Mouse (Mus musculus) hindlimb bud, embryonic 11.5 days (tissue): Measurements from ENCODE around the gene Tmtc1.

ENCODE experiments used
- DNase-seq: peaks from one replicate; pipeline ENCODE4 v3.0.0-alpha.2; 2012; ENCODE audit warnings: low read depth, low spot score; ENCODE audit errors: extremely low spot score

The Tmtc1 gene

GRCm38 (mm10) chr6:148318736-148319135 is 125.5 kb downstream of the Tmtc1 start:
- no peak for DNase-seq

- no peak for DNase-seq
Measured at GRCm38 (mm10) chr6:148315571-148316080, 128.6 kb downstream of the Tmtc1 start.

DNA sequence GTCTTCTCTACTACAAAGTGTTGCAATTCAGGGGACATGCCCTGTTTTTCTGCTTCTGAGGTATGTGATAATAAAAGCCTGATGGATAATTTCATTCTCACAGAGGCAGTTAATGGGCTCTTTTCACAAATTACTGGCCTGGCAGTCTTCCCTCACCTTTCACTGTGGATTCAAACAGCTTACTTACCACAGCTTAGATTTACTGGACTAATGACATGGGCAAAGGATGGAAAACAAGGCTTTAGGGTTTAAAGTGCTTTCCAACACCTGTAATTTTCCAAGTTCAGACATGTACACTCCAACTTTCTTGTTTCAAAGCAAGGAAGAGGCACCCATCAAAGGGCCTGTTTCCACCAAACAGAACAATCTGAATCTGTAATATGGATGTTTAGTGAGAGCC is 129.1 kb downstream of the Tmtc1 start:
- DNase-seq, result no peak

GRCm38 (mm10) chr6:148310981-148311380 is 133.2 kb downstream of the Tmtc1 start:
- DNase-seq, result no peak

DNA sequence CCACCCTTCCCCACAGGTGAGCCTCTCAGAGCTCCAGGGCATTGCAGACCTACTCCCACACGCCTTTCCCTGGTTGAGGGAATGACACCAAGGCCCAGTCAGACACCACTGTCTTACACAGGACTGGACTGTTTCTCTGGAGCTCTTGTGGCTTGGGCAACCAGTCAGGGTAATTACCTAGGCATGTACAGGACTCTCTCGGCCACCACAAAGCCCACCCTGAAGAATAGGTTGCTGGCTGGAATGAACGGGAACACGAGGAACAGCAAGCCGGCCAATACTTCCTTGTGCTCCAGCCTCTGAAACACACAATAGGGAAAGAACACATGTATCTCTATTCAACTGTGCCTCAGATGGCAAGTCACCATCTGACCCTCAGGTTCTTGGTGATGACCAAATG is 138.4 kb downstream of the Tmtc1 start:
- DNase-seq, result no peak

DNA sequence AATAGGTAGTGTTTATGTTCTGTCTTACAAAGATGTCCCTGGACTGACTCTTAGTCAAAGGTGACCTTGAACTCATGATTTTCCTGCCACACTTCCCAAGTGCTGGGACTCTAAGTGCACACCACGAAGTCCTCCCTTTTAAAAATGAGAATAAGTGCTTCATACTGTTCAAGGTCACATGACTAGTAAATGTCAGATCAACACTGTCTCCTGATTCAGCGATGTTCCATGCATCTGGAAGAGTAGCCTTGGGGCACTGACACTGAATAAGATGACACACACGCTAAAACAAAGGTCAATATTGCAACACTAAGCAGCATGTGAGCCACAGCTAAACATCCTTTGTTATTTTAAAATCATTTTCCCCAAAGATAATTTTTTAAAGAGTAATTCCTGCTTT is 139.0 kb downstream of the Tmtc1 start:
- DNase-seq, result no peak

- DNase-seq, result no peak
Measured at GRCm38 (mm10) chr6:148302261-148302660, 141.9 kb downstream of the Tmtc1 start.

GRCm38 (mm10) chr6:148297086-148297485 is 147.1 kb downstream of the Tmtc1 start:
- no peak for DNase-seq

GRCm38 (mm10) chr6:148296418-148296817 is 147.8 kb downstream of the Tmtc1 start:
- no peak for DNase-seq

GRCm38 (mm10) chr6:148294506-148294905 is 149.7 kb downstream of the Tmtc1 start:
- no peak for DNase-seq

DNA sequence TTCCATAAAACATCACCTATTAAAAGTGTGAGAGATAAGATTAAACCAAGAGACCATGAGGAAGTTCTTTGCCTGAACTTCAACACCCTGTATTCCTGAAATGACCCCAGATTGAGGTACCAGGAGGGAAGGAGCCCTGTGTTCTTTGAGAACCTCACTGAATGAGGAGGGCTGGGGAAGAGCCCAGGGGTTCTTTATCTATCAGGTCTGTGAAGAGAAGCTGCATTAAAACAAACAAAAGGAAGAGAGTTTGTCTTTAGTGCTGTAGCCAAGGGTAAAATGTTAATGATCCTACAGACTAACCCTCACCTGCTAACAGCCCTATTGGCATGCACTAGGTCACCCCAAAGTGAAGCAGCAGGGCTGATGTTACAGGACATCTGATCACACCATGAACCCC is 153.3 kb downstream of the Tmtc1 start:
- DNase-seq, result no peak

DNA sequence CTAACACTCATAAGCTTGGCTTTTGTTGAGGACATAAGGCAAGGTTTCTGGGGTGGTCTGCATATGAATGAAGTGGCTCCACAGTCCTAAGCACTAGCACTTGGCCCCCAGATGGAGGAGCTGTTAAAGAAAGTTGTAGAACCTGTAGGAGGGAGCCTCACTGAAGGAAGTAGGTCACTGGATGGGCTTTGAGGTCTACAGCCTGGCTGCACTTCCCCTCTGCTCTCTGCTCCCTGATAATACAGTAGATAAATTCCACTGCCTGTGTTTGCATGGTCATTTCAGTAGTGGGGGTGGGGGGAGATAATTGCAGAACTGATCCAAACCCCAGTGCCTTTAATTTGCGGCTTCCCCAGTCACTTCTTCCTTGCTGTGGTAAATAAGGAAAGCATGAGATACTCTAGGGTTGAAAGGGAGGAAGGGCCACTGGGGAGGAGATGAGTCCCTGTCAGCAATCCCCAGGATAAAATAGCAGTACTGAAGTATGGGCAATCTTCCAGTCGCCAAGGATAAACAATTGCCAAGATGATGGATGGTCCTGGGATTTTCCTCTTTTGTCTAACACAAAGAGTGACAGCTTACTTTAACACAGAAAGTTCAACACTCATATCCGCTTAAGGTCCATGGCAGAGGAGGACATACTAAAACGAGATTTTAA is 160.8 kb downstream of the Tmtc1 start:
- DNase-seq, result no peak

DNA sequence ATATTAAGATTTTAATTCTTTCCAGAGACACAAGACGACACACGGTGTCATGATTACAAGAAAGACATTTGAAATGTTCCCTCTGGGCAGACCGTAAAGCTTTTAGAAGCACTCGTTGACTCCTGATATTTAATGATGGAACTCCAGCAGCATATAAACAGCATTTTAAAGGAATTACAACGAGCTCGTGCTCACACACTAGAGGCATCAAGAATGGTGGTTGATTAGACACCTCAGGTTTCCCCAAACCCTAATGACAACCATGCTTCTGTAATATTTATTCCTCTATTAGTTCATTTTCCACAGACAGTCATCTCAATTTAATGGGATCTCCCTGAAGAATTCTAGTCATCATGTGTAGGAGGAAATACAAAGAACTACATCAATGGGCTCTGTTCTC is 164.9 kb downstream of the Tmtc1 start:
- no peak for DNase-seq

DNA sequence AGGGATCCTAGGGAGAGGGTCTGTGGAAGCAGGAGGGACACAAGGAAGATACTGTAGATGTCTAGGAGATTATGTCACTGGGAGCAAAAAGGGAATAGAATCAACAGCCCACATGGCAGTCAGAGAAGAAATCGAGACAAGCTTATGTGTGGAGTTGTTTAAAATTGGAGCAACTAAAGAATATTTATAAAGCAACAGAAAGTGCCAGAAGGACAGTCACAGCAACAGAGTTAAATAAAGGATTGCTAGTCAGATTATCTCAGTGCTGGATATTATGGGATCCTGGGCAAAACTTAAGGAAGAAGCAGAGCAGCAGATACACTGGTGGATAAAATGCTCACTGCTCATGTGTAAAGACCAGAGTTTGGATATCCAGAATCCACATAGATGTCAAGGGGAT is 167.8 kb downstream of the Tmtc1 start:
- DNase-seq, result no peak

- DNase-seq, result no peak
Measured at GRCm38 (mm10) chr6:148275046-148275445, 169.1 kb downstream of the Tmtc1 start.

DNA sequence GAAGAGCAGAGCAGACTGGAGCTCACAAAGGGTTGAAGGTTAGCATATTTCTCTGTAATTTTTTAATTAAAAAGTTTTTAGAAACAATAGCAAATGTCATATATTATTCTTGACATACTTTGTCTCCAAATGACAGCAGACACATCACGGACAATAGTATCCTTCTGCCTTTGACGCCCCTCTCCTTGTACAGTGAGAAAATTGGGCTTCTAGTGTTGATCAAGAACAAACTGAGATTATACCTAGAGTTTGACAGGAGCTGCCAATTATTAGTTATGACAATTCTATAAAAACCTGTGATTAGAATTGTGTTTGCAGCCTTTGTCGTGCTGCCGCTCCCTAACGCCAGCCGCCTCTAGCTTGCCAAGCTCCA is 183.5 kb downstream of the Tmtc1 start:
- no peak for DNase-seq

DNA sequence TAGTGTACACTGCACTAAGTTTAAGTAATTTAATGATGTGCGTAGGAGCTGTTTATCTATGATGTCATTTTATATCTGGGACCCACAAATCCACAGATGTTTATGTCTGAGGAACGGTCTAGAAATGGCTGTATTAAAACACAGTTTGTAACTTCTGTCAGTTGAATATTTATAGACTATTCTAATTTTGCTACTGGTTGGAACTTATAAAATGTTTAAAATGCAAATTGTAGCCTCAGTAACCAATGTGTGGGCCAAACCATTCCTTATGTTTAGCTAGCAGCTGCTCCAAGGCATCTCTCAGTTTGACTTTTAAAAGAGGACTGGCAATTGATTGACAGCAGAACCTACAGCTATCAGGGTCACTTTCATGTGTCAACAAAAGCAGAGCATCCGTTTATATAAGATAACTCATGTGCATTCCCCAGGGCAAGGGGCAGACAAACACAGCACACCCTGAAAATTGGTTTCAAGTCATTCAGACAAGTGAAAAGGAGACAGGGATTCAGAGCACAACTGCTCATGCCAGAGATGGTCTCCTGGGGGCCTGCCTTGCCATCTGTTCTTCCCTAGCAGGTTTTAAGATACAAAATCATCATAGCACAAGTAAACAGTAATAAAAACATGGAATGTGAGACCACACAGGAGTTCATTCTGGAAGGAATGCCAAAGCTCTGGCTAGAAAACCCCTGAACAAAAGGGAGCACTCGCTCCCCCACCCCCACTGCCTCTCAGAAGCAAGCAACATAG is 184.0 kb downstream of the Tmtc1 start:
- DNase-seq, result no peak

DNA sequence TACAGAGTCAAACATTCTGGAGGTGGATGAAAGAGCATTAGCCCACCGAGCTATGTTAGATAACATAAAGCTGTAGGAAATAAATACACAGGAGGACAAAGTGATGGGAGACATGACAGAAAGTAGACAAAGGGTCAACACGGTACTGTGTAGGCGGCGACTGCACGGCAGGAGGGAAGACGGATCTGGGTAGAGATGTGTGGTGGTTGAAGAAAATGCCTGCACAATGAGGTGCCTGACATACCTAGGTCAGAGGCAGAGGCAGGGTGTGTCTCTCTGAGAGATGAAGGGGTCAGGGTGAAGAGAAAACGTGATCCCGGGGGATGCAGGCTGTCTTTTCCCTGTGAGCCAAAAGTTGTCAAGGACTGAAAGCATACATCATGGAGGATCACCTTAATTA is 185.1 kb downstream of the Tmtc1 start:
- DNase-seq, result no peak

DNA sequence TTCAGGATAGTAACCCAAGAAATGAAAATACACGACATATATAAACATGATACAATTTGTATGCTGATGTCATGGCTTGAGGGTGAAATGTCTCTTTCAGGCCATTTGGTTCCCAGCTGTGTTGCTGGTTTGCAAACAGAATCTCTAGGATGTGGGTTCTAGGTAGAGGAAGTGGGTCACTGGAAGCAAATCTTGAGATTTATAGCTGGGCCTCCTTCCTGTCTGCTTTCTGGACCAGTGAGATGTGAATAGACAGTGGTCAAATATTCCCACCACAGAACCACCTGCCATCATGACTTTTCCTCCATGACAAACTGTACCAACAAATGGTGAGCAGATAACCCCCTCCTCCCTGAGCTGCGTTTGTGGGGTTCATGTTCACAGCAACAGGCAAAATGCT is 186.4 kb downstream of the Tmtc1 start:
- DNase-seq, result no peak

GRCm38 (mm10) chr6:148256109-148256508 is 188.1 kb downstream of the Tmtc1 start:
- DNase-seq, result no peak

DNA sequence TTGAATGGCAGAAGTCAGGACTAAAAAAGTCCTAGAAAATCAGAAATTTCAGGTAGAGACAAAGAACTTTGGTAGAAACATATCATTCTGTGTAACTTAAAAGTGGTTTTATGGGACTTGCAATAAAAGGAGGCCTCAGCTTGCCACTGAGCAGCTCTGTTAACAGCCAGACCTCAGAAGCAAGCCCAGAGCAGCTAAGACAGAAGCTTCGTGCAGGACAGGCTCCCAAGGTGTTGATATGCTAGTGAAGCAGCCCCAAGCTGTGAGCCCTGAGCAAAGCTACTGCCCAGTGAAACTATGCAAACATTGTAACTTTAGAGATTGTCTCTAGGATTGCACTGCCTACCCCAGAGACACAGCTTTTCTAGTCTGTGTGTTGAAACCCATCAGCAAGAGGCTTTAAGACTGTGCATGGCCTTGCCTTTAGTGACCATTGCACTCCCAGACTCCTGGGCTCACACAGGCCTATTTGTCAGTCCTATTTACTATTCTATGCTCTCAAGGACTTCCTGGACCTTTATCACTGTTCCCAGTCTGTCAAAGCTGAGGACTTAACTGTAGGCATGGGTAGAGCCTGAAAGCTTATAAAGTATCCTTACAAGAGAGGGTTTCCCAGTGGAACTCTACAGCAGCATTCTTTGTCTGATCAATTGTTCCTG is 188.7 kb downstream of the Tmtc1 start:
- no peak for DNase-seq

DNA sequence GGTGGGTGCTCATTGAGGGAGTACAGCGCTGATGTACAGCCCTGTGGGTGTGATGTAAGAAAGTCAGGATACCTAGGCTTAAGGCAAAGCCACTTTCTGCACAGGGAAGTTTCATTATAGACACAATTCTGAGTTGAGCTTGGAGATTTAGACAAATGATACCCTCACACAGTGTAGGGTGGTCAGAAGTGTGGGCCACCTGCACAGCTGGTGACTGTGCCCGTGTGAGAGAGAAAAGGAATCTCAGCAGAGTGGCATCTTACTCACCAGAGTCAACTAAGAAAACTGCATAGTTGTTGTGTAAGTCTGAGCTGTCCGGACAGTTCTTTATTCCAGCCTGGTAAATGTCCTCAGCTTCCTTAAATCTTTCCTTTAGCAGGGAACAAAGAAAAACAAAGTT is 195.0 kb downstream of the Tmtc1 start:
- DNase-seq, result no peak
